Mouse (Mus musculus) lung, postnatal 14 days (tissue): ENCODE results near the gene Cryba4.

ENCODE experiments used
- DNase-seq: peaks from one replicate; pipeline ENCODE4 v3.0.0; 2021

Cryba4 gene

DNA sequence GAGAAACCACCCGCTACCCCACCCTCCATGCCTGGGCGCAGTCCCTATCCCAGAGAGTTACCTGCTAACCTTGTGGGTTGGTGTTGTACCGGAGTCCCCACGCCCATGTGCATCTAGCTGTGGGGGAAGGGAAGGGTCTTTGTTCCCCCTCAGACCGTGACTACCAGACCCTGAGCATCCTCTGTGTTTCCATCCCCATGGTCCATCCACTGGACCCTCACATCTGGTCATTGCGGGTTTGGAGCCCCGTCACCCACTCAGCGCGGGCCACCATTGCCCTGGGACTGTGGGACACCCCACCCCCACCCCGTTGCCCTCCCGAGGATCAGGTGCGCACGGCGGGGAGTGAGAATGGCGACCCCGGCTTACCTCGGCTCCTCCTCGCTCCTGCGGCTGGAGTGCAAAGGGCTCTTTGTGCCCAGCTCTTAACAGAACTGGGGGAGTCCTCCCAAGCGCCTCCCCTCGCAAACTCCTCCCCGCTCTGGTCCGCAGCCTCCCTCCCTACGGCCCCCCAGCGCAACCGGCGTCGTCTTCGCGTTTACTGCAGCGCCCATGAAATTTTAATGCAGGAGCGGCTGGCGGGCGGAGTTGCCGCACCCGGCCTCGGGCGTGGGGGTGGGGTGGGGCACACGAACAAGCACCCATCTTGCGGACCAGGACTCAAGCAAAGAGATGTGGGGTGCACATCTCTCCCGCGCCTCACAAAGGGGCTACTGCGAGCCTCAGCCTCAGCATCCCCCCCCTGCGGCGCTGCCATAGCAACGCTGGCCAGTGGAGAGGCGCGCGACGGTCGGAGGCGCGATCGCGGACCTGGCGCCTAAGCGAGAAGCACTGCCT lies 23.9 kb downstream of the Cryba4 start:
- DNase-seq, result no peak

- no peak for DNase-seq
Measured at GRCm38 (mm10) chr5:112227898-112228239, 24.4 kb downstream of the Cryba4 start.

- no peak for DNase-seq
Measured at GRCm38 (mm10) chr5:112227354-112227753, 25.0 kb downstream of the Cryba4 start.

DNA sequence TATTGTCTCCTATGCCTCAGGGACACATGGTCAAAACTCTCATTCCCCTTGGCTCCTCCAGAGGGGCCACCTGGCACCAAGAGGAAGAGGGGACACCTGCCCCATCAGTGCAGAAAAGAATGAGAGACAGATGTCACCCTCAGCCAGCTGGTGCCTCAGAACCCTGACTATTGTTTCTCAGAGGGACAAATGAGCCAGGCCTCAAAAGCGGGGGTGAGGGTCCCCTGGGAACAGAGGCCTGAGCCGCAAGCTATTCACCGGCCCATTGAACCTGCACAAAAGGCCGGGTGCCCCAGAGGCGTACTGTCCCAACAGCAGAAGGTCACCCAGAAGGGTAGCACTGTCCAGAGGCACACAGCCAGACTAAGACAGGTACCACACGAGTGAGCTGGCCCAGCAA lies 26.7 kb downstream of the Cryba4 start:
- no peak for DNase-seq

GRCm38 (mm10) chr5:112220203-112220602 lies 32.1 kb downstream of the Cryba4 start:
- DNase-seq, result no peak

GRCm38 (mm10) chr5:112219398-112219797 lies 32.9 kb downstream of the Cryba4 start:
- DNase-seq, result peak; percentile 27

DNA sequence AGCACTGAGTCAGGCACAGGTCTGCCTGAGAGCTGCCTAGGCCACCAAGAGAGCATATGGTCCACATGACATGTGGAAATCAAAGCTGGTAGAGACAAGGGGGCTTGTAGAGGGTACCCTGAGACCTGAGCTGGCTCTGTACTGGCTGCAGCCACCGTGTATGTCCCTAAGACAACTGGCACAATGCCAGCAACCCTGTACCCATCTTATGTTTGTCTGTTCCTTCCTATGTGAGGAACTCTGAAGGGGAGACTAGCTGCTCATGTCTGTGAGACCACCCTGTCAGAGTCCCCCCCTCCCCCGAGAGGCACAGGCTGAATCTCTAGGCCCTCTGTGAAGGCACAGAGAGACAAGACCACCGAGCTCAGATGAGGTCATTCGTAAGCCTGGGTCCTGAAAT lies 33.6 kb downstream of the Cryba4 start:
- DNase-seq, result no peak

DNA sequence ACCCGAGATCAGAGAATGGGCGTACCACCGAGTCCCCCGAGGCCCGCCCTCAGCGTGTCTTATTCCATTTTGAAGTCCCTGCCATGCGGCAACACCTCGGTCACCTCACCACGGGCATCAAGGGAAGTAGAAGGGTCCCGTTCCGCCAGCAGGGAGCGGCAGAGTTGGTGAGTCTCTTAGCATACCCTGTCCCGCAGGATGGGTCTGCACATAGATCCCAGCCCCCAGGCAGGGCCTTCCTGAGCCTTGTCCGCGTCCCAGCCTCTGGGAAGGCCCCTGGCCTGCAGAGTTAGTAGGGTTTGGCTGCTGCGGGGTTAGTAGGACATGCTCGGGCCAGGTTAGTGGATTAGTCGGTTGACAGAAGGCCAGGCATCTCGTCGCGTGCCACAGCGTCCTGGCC lies 35.3 kb downstream of the Cryba4 start:
- no peak for DNase-seq

GRCm38 (mm10) chr5:112216335-112216734 lies 36.0 kb downstream of the Cryba4 start:
- DNase-seq, result no peak

GRCm38 (mm10) chr5:112215801-112216251 lies 36.5 kb downstream of the Cryba4 start:
- no peak for DNase-seq

GRCm38 (mm10) chr5:112215291-112215751 lies 37.0 kb downstream of the Cryba4 start:
- no peak for DNase-seq

DNA sequence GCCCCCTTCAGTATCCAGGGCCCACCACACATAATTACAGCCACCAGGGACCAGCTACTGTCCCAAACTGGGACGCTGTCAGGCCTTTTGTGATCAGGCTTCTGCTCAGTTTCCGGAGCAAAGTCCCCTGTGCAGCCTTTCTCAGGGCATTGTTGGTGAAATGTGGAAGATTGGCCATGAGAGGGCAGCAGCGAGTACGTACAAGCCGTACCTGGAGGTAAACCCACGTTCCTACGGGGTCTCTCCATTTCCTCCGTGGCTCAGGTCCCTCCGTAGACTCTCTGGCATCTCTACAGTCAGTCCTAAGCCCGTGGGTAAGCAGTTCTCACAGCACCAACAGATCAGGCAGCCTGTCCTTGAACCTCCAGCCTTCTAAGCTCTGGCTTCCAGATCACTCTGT lies 37.9 kb downstream of the Cryba4 start:
- DNase-seq, result peak; percentile 74

DNA sequence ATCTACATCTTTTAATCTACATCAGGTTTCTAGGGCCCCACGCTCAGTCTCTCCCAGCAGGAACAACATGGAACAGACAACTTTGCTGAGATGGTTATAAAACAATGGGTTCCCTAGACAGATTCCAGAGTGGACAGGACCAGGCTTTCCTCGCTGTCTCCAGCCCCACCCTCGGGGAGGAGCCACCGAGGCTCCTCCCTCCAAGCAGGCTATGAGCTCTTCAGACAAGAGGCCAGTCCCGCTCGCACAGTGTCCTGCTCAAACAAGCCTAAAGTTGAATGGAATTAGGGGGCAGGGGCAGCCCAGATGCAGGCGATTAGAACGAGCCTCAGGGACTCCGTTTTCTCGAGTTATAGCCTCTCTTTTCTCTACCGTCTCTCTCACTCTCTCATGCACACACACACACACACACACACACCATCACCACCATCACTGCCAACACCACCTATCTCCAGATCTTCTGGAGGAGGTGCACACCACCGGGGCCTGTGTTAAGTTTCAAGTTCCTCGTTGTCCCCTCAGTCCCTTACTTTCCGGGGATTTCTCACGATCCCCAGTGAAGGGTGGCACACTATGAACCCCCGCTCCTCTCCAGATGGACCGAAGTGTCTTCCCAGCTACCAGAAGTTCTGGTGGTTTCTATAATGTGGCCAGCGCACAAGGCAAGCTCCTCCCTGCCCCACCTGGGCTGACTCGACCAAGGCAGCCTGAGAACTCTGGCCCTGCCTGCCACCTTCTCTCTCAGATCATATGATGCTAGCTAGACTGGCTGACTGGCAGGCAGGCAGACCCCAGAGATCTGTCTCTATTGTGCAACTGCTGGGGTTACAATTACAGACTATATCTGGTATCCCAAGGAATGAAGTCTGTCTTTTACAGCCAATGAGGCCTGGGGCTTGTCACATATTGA lies 38.7 kb downstream of the Cryba4 start:
- no peak for DNase-seq

GRCm38 (mm10) chr5:112212711-112213264 lies 39.5 kb downstream of the Cryba4 start:
- no peak for DNase-seq

DNA sequence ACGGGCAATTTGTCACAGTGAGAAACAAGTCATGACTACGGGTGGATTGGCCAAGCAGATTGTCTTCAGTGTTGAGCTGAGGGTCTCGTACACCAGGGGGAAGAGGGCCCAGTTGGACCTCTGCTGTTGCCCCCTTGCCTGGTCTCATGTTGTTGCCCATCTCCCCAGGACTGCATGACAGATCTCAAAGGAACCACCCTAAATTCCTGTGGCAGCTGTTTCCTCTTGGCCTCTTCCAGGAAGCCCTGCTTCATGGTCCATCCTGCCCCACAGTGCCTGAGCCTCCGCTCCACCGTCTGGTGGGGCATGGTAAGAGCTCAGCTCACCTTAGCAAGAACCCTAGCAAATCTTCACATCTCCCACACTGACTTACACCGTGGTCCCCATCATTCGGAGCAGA lies 40.4 kb downstream of the Cryba4 start:
- no peak for DNase-seq

- DNase-seq, result peak; percentile 57
Measured at GRCm38 (mm10) chr5:112210104-112210503, 42.2 kb downstream of the Cryba4 start.

DNA sequence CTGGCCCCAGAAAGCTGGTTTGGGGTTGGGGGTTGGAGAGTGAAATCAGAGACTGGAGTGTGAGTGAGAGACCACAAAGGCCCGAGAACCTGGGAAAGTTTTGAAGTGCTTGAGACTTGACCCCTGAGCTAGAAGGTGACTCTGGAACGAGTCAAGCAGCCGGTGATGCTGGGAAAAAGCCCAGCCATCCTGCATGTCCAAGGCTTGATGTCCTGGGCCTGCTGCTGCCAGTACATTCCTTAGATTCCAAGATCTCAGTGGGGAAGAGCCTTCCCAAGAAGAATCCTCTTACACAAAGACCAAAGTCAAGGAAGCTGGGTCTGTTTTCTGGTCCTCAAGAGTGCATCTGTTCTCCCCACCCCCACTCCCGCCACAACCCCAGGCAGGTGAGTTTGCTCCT lies 44.0 kb downstream of the Cryba4 start:
- no peak for DNase-seq

DNA sequence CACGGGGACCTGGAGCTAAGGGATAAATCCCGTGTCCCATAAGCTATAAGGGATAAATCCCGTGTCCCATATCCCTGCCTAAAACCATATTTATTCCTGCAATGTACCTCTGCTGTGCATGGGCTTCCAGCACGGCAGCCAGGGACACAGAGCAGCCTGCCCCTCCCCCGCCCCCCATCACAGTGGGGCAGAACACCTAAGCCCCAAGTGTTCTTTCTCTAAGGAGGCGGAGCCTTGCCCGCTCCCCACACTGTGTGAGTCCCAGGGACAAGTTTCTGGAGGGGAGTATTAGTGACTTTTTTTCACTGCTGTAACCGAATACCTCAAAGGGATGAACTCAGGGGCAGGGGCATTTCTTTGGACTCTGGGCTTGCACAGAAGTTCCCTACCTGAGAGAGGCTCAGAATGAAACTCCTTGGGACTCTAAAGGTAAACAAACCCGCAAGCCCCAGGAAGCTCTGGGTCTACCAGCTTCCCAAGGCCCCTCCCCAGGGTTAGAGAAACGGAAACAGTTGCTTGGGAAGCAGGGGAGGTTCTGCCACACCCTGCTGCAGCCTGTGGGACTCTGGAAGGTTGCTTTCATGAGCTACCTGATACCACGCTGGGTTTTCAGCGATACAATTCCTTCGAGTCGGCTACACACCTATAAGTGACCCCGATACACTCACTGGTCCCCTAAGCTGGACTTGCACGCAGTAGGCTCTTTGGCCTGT lies 45.6 kb downstream of the Cryba4 start:
- no peak for DNase-seq

- no peak for DNase-seq
Measured at GRCm38 (mm10) chr5:112199656-112200055, 52.7 kb downstream of the Cryba4 start.
